Mouse (Mus musculus) midbrain, embryonic 11.5 days (tissue): ENCODE data around the gene Asb5. TPM values are rescaled to one million over a fixed set of nuclear protein-coding genes. Genes with fewer than 3 reads are reported as not detected.

Experiments
- ATAC-seq: fragments of 200-750 bp; cut with Nextera tagmentation; 2 replicates; pipeline ENCODE4 v1.8.0; 2017; ENCODE audit warnings: moderate TSS enrichment, moderate library complexity; ENCODE audit not compliant: low FRiP score
- DNase-seq: peaks from one replicate; pipeline ENCODE4 v3.0.0; 2015; ENCODE audit warnings: low spot score; ENCODE audit errors: missing footprints
- H3K27ac ChIP-seq: fragments of 300-500 bp; sonication (generic); 2 replicates; pipeline ENCODE4 v1.5.1; 2014; ENCODE audit warnings: low read depth, low read length
- H3K27me3 ChIP-seq: fragments of 300-500 bp; sonication (generic); 2 replicates; pipeline ENCODE4 v1.6.1; 2014; ENCODE audit warnings: mild to moderate bottlenecking, low read length, moderate library complexity, mixed read lengths; ENCODE audit not compliant: control insufficient read depth, insufficient read depth
- H3K36me3 ChIP-seq: fragments of 300-500 bp; sonication (generic); 2 replicates; pipeline ENCODE4 v1.6.1; 2014; ENCODE audit warnings: mild to moderate bottlenecking, low read length, moderate library complexity, mixed read lengths; ENCODE audit not compliant: control insufficient read depth, insufficient read depth
- H3K4me1 ChIP-seq: fragments of 300-500 bp; sonication (generic); 2 replicates; pipeline ENCODE4 v1.6.1; 2014; ENCODE audit warnings: low read length; ENCODE audit not compliant: control insufficient read depth, insufficient read depth
- H3K4me2 ChIP-seq: fragments of 300-500 bp; sonication (generic); 2 replicates; pipeline ENCODE4 v1.6.1; 2014; ENCODE audit warnings: mild to moderate bottlenecking, moderate library complexity
- H3K4me3 ChIP-seq: fragments of 300-500 bp; sonication (generic); 2 replicates; pipeline ENCODE4 v1.5.1; 2014; ENCODE audit warnings: low read depth, low read length
- H3K9ac ChIP-seq: fragments of 300-500 bp; sonication (generic); 2 replicates; pipeline ENCODE4 v1.6.1; 2014; ENCODE audit warnings: low read length
- H3K9me3 ChIP-seq: fragments of 300-500 bp; sonication (generic); 2 replicates; pipeline ENCODE4 v1.6.1; 2016; ENCODE audit warnings: low read length; ENCODE audit not compliant: control insufficient read depth
- WGBS: fragments of 180-500 bp; shearing (Covaris S2); extraction: QIAGEN DNeasy Blood & Tissue Kit; methylation state at CpG from one replicate; pipeline ENCODE4 v1.1.7; 2014; 5-methylcytosine and 5-hydroxymethylcytosine counted together
- polyA plus RNA-seq: library from polyadenylated mRNA; unstranded; fragments of >200 nt; fragmentation: Nextera tagmentation; extraction: Ambion mirVana; gene quantifications from 2 replicates; pipeline ENCODE4 v1.2.1, GENCODE M21; 2014

Asb5 gene
- polyA plus RNA-seq, 1 experiment from 2014 or later = 5.9 TPM

- H3K4me3 ChIP-seq = no peak overlapping the region
- no peak overlapping the region for H3K27ac ChIP-seq
- H3K36me3 ChIP-seq = no peaks in the 10 kb centered on the region
- no peaks in the 10 kb centered on the region for H3K27me3 ChIP-seq
- H3K4me2 ChIP-seq = no peak overlapping the region
- 86% methylated on average over 4 of the region's 4 CpGs for WGBS
- H3K4me1 ChIP-seq = no peaks in the 10 kb centered on the region
- ATAC-seq (no peak), DNase-seq (no peak)
- no peaks in the 10 kb centered on the region for H3K9me3 ChIP-seq
- no peak overlapping the region for H3K9ac ChIP-seq
Measured at GRCm38 (mm10) chr8:54562137-54562536, 32.8 kb downstream of the Asb5 start.

- Histone ChIP-seq H3K9ac (no peak overlapping the region), H3K9me3 (no peaks in the 10 kb centered on the region)
- ATAC-seq = no peak
Measured at GRCm38 (mm10) chr8:54565181-54565580, 35.8 kb downstream of the Asb5 start.

GRCm38 (mm10) chr8:54565603-54566260 lies 36.4 kb downstream of the Asb5 start:
- ATAC-seq (no peak), DNase-seq (no peak)
- 90% methylated on average over 7 of the region's 7 CpGs for WGBS

More at GRCm38 (mm10) chr8:54565181-54565580, 35.8 kb downstream of the Asb5 start:
- no peak for DNase-seq
- Histone ChIP-seq H3K4me1 (no peaks in the 10 kb centered on the region), H3K4me2 (no peak overlapping the region), H3K27ac (no peak overlapping the region), H3K27me3 (no peaks in the 10 kb centered on the region), H3K36me3 (no peaks in the 10 kb centered on the region), H3K4me3 (no peak overlapping the region)
- WGBS = 91% methylated on average over 1 of the region's 1 CpGs

GRCm38 (mm10) chr8:54567168-54567567 lies 37.8 kb downstream of the Asb5 start:
- Histone ChIP-seq H3K9me3 (no peaks in the 10 kb centered on the region), H3K27ac (no peak overlapping the region), H3K4me1 (no peaks in the 10 kb centered on the region), H3K36me3 (no peaks in the 10 kb centered on the region), H3K27me3 (no peaks in the 10 kb centered on the region), H3K4me2 (no peak overlapping the region), H3K4me3 (no peak overlapping the region), H3K9ac (no peak overlapping the region)
- DNase-seq = no peak
- ATAC-seq = no peak
- 79% methylated on average over 2 of the region's 2 CpGs for WGBS

More at GRCm38 (mm10) chr8:54565603-54566260, 36.4 kb downstream of the Asb5 start:
- Histone ChIP-seq H3K4me3 (no peak overlapping the region), H3K27ac (no peak overlapping the region), H3K4me1 (no peaks in the 10 kb centered on the region), H3K9ac (no peak overlapping the region), H3K36me3 (no peaks in the 10 kb centered on the region), H3K9me3 (no peaks in the 10 kb centered on the region), H3K4me2 (no peak overlapping the region), H3K27me3 (no peaks in the 10 kb centered on the region)

- Histone ChIP-seq H3K27ac (no peak overlapping the region), H3K9ac (no peak overlapping the region), H3K4me3 (no peak overlapping the region), H3K36me3 (no peaks in the 10 kb centered on the region), H3K27me3 (no peaks in the 10 kb centered on the region), H3K9me3 (no peaks in the 10 kb centered on the region), H3K4me1 (no peaks in the 10 kb centered on the region), H3K4me2 (no peak overlapping the region)
- 77% methylated on average over 15 of the region's 15 CpGs for WGBS
- no peak for DNase-seq
- ATAC-seq = no peak
Measured at GRCm38 (mm10) chr8:54570618-54571609, 41.5 kb downstream of the Asb5 start.

GRCm38 (mm10) chr8:54581436-54581835 lies 52.1 kb downstream of the Asb5 start:
- 86% methylated on average over 3 of the region's 3 CpGs for WGBS
- H3K27me3 ChIP-seq = no peaks in the 10 kb centered on the region
- H3K4me2 ChIP-seq = no peak overlapping the region
- DNase-seq (no peak), ATAC-seq (no peak)
- no peak overlapping the region for H3K4me3 ChIP-seq
- no peaks in the 10 kb centered on the region for H3K4me1 ChIP-seq
- H3K27ac ChIP-seq = no peak overlapping the region
- no peak overlapping the region for H3K9ac ChIP-seq
- no peaks in the 10 kb centered on the region for H3K9me3 ChIP-seq
- no peaks in the 10 kb centered on the region for H3K36me3 ChIP-seq

- Histone ChIP-seq H3K9me3 (no peaks in the 10 kb centered on the region), H3K4me2 (no peak overlapping the region), H3K27me3 (no peaks in the 10 kb centered on the region), H3K27ac (no peak overlapping the region), H3K36me3 (no peaks in the 10 kb centered on the region), H3K4me3 (no peak overlapping the region), H3K4me1 (no peaks in the 10 kb centered on the region), H3K9ac (no peak overlapping the region)
- DNase-seq (no peak), ATAC-seq (no peak)
- WGBS = 71% methylated on average over 1 of the region's 1 CpGs
Measured at GRCm38 (mm10) chr8:54582886-54583285, 53.5 kb downstream of the Asb5 start.

GRCm38 (mm10) chr8:54594634-54595033 lies 65.3 kb downstream of the Asb5 start:
- WGBS = 83% methylated on average over 5 of the region's 5 CpGs
- Histone ChIP-seq H3K36me3 (no peaks in the 10 kb centered on the region), H3K4me1 (no peaks in the 10 kb centered on the region), H3K4me3 (no peak overlapping the region), H3K9ac (no peak overlapping the region), H3K27ac (no peak overlapping the region), H3K27me3 (no peaks in the 10 kb centered on the region), H3K9me3 (no peaks in the 10 kb centered on the region), H3K4me2 (no peak overlapping the region)
- DNase-seq = no peak
- no peak for ATAC-seq

- DNase-seq (no peak), ATAC-seq (no peak)
- H3K36me3 ChIP-seq = no peaks in the 10 kb centered on the region
- H3K9ac ChIP-seq = no peak overlapping the region
- H3K4me3 ChIP-seq = no peak overlapping the region
- H3K27ac ChIP-seq = no peak overlapping the region
- H3K4me2 ChIP-seq = no peak overlapping the region
- WGBS = 63% methylated on average over 2 of the region's 2 CpGs
- H3K27me3 ChIP-seq = no peaks in the 10 kb centered on the region
- no peaks in the 10 kb centered on the region for H3K9me3 ChIP-seq
- H3K4me1 ChIP-seq = no peaks in the 10 kb centered on the region; the same call in 1 of the 2 replicates
Measured at GRCm38 (mm10) chr8:54596051-54596450, 66.7 kb downstream of the Asb5 start.
